Mouse (Mus musculus) spleen, adult 12 weeks (tissue): Measurements from ENCODE around the gene Tns1.

Experiments
- DNase-seq: peaks from one replicate; pipeline ENCODE4 v3.0.0; 2022; ENCODE audit warnings: low spot score

The Tns1 gene

GRCm38 (mm10) chr1:73930411-73931134 is 193.7 kb downstream of the Tns1 start:
- no peak for DNase-seq

- DNase-seq: no peak
Measured at GRCm38 (mm10) chr1:73929952-73930329, 194.3 kb downstream of the Tns1 start.

GRCm38 (mm10) chr1:73929211-73929951 is 194.9 kb downstream of the Tns1 start:
- no peak for DNase-seq

- no peak for DNase-seq
Measured at GRCm38 (mm10) chr1:73928385-73928784, 195.9 kb downstream of the Tns1 start.

- DNase-seq: no peak
Measured at GRCm38 (mm10) chr1:73927819-73928218, 196.4 kb downstream of the Tns1 start.

GRCm38 (mm10) chr1:73926279-73926678 is 198.0 kb downstream of the Tns1 start:
- no peak for DNase-seq

- DNase-seq: no peak
Measured at GRCm38 (mm10) chr1:73924871-73925610, 199.2 kb downstream of the Tns1 start.

- DNase-seq: no peak
Measured at GRCm38 (mm10) chr1:73924210-73924609, 200.0 kb downstream of the Tns1 start.

GRCm38 (mm10) chr1:73923185-73923584 is 201.1 kb downstream of the Tns1 start:
- DNase-seq: no peak

GRCm38 (mm10) chr1:73920701-73921100 is 203.5 kb downstream of the Tns1 start:
- no peak for DNase-seq

GRCm38 (mm10) chr1:73919909-73920308 is 204.3 kb downstream of the Tns1 start:
- no peak for DNase-seq

GRCm38 (mm10) chr1:73918001-73918400 is 206.2 kb downstream of the Tns1 start:
- DNase-seq: no peak

- DNase-seq: no peak
Measured at GRCm38 (mm10) chr1:73916298-73916697, 208.0 kb downstream of the Tns1 start.

GRCm38 (mm10) chr1:73915218-73916070 is 208.8 kb downstream of the Tns1 start:
- DNase-seq: no peak

- DNase-seq: no peak
Measured at GRCm38 (mm10) chr1:73914076-73914475, 210.2 kb downstream of the Tns1 start.

- DNase-seq: no peak
Measured at GRCm38 (mm10) chr1:73913071-73914005, 210.9 kb downstream of the Tns1 start.

GRCm38 (mm10) chr1:73912466-73912865 is 211.8 kb downstream of the Tns1 start:
- no peak for DNase-seq

- DNase-seq: no peak
Measured at GRCm38 (mm10) chr1:73911981-73912380, 212.3 kb downstream of the Tns1 start.

GRCm38 (mm10) chr1:73910701-73911100 is 213.5 kb downstream of the Tns1 start:
- DNase-seq: no peak

GRCm38 (mm10) chr1:73910111-73910510 is 214.1 kb downstream of the Tns1 start:
- no peak for DNase-seq
